Mouse (Mus musculus) right cerebral cortex, postnatal 4 days (tissue): ENCODE results near the gene Muc5ac.

ENCODE experiments used
- DNase-seq: peaks from one replicate; pipeline ENCODE4 v3.0.0-alpha.2; 2022

Muc5ac gene

GRCm38 (mm10) chr7:141836423-141836822, 47.7 kb downstream of the Muc5ac start:
- no peak for DNase-seq

- DNase-seq, result no peak
Observed at GRCm38 (mm10) chr7:141838779-141839178, 50.0 kb downstream of the Muc5ac start, which contains the start of gene Muc5b. Muc5b (plus strand) TSS chr7:141839070.

- DNase-seq, result no peak
Observed at GRCm38 (mm10) chr7:141840354-141840753, 51.6 kb downstream of the Muc5ac start.

- DNase-seq, result no peak
Observed at GRCm38 (mm10) chr7:141861046-141861445, 72.3 kb downstream of the Muc5ac start.
